Mouse (Mus musculus) T-helper 17 cell (primary cell): ENCODE results near the gene Nudt22.

ENCODE experiments used
- in situ Hi-C, 2 experiments: fragments of 300-600 bp; cut with MboI, MseI; formaldehyde crosslinking; loops; 1 replicate in 1 of 2; 2 replicates in 1 of 2; pipeline ENCODE4 v1.15.1; 2025; ENCODE audit warnings: high pct_unique_total_duplicates in 2 of 2

Nudt22 gene

DNA sequence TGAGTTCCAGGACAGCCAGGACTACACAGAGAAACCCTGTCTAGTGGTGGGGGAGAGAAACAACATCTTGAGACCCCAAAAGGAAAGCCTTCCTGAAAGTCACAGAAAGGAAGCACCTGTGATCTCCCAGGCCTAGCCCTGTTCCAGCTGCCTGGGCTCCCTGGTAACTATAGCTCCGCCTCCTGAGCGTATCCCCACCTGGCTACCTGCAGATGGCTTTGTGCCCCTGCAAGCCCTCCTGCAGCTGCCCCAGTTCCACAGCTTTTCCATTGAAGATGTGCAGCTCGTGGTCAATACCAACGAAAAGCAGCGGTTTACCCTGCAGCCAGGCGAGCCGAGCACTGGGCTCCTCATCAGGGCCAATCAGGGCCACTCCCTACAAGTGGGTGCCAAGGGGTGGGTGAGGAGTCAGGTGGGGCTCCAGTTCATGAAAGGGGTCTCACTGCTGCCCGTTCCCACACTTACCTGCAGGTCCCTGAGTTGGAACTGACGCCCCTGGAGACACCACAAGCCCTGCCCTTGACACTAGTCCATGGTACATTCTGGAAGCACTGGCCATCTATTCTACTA, 1.9 kb upstream of the Nudt22 start:
- in situ Hi-C loops: loop anchor here in 1 of 2 experiments (25.0 kb wide), 1 partner anchor 1914 kb away; the partner anchor contains the start of gene B3gat3

GRCm38 (mm10) chr19:6995255-6995991, 494 bp downstream of the Nudt22 start:
- in situ Hi-C loops: loop anchor here in 1 of 2 experiments (25.0 kb wide), 1 partner anchor 1917 kb away; the partner anchor contains the start of gene B3gat3

DNA sequence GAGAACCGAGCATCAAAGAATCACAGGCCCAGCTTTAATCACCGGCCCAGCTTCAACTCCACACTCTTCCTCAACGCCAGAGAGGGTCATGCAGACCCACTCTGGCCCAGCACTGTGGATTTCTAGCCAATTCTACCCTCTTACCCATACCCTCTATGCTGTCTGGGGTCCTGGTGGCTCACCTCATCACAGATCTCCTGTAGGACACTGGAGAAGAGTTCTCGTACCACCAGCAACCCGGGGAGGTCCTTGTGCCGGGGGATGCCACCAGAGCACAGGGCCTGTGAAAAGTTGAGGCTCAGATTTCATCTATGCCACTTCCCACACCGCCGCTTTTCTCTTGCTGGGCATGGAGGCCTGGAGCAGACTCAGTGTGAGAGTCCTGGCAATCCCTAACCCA, 1.4 kb downstream of the Nudt22 start:
- in situ Hi-C loops: loop anchor here in 1 of 2 experiments (25.0 kb wide), 1 partner anchor 1918 kb away; the partner anchor contains the start of gene B3gat3

DNA sequence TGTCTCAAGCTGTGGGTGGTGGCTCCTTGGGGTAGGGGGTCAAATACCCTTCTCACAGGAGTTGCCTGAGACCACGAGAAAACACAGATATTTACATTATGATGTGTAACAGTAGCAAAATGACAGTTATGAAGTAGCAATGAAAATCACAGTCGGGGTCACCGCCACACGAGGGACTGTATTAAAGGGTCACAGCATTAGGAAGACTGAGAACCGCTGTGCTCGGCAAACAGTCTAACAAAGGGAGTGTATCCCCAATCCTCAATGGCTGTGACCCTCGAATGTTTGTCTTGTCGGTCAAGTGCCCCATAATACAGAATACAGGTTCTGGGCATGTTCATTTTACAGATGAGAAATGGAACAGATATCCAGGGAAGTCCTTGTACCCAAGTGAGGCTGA, 1.9 kb downstream of the Nudt22 start:
- in situ Hi-C loops: loop anchor here in 1 of 2 experiments (25.0 kb wide), 1 partner anchor 1918 kb away; the partner anchor contains the start of gene B3gat3

DNA sequence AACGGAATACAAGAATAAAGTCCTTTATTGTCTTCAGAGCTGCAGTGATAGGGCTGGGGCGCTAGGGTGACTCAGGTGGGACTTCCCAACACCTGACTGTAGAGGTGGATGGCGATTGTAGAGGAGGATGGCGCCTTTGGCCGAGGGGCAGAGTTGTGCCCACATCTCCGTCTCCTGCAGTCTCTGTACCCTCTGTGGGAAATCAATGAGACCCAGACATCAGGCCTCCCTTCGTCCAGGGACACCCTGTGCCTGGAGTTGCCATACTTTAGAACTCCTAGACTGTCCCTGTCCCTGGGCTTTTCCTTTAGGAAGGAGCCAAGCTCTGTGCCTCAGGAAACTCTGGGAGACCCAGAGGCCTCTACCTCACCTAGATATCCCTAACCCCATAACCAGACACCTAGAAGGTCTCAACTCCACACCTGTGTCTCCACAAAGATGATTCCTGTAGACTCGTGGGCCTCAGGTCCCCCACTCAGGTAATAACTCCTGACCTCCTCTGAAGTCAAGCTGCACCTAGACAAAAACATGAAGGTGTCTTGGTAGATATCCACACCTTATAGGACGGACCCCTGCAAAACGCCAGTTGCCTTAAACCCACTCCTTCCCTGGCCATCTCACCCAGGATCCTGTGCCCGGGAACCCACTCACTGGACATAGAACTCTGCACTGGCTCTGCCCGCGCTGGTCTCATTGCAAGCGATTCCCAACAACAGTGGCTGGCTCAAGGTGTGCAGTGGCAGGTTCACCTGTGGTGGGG, 2.7 kb downstream of the Nudt22 start:
- in situ Hi-C loops: loop anchor here in 1 of 2 experiments (25.0 kb wide), 1 partner anchor 1919 kb away; the partner anchor contains the start of gene B3gat3

DNA sequence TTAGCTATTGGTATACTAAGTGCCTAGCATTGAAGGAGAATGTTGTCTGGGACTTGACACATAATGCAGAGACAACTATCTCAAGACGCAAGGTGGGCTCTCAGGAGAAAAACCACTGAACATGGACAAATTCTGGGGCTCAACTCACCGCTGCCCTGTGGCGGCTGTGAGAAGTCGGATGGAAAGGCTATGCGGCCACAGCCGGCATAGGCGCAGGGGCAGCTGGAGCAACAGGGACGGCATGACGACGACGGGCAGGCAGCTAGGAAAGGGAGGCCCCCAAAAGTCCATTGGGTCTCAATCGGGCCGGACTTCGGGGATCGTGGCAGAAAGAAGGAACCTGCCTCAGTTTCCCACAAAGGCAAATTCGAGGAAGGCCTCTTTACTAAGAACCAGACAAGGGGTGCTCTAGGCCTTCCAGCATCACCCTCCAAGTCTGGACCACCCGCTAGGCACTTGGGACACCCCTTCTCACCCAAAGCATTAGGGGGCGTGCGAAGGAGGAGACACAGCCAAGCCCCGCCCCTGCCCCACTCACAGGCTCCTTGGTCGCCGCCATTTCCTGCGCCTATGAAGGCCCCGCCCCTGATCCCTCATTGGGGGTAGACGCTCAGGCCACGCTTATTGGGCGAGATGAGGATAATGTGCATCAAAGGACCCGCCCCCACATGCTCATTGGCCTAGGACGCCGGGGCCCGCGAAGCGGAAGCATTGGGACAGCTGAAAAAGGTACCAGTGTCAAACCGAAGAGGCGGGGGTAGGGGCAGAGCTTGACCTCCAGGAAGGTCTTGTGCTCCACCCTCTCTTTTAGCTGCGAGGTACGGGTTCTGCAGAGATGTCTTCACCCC, 3.7 kb downstream of the Nudt22 start, which contains the start of gene Dnajc4:
Dnajc4 (minus strand) TSS at position 562 of the 848 bp plus-strand sequence.
- in situ Hi-C loops: loop anchor here in 1 of 2 experiments (25.0 kb wide), 1 partner anchor 1920 kb away; the partner anchor contains the start of gene B3gat3

DNA sequence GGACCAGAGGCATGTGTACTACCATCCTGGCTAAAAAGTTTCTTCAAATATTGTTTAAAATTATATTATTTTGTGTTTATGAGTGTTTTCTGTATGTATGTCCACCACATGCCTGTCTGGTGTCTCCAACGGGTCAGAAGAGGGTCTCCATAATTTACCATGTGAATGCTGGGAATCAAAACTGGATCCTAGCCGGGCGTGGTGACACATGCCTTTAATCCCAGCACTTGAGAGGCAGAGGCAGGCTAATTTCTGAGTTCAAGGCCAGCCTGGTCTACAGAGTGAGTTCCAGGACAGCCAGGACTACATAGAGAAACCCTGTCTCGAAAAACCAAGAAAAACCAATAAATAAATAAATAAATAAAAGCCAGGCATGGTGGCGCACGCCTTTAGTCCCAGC, 4.8 kb downstream of the Nudt22 start:
- in situ Hi-C loops: loop anchor here in 1 of 2 experiments (25.0 kb wide), 1 partner anchor 1921 kb away; the partner anchor contains the start of gene B3gat3

GRCm38 (mm10) chr19:6990712-6991111, 5.2 kb downstream of the Nudt22 start:
- in situ Hi-C loops: loop anchor here in 1 of 2 experiments (25.0 kb wide), 1 partner anchor 1922 kb away; the partner anchor contains the start of gene B3gat3

GRCm38 (mm10) chr19:6989251-6989650, 6.7 kb downstream of the Nudt22 start:
- in situ Hi-C loops: loop anchor here in 1 of 2 experiments (25.0 kb wide), 1 partner anchor 1923 kb away; the partner anchor contains the start of gene B3gat3

- in situ Hi-C loops: loop anchor here in 1 of 2 experiments (25.0 kb wide), 1 partner anchor 1924 kb away; the partner anchor contains the start of gene B3gat3
These were observed 8.0 kb downstream of the Nudt22 start for GRCm38 (mm10) chr19:6987904-6988285.

DNA sequence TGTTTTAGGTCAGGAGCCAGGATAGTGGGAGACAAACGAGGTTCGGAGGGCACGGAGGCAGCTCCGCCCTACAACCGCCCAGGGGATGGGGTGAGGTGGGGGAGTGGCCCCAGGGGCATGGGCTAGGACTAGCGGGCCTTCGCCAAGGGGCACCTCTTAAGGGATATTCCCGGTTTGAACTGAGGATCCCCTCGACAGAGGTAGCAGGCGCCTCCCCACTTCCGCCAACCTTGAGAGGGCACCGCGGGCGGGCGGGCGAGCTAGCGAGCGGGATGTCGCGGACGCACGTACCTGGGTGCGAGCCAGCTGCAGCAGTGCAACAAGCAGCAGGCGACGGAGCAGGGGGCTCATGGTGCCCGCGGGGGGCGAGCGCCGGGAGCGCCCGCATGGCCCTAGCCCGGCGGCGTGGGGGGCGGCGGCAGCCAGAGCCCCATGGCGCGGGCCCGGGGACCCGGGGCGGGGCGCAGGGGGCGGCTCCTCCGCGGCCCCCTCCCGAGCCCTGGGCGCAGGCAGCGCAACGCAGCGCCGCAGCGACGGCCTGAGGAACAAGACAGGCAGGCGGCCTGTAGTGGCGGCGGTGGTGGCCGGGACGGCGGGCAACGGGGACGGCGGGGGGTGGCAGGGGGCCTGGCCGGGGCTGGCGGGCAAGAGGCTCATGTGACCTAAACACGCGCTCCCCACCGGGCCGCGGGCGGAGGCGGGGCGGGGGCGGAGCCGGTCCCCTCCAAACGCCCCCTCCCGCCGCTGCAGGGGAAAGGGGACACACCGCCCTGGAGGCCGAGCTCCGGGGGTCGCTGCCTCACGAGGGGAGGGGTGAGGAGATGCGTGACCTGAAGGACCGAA, 8.6 kb downstream of the Nudt22 start, which contains the start of gene Vegfb:
Vegfb (minus strand) TSS at position 591 of the 843 bp plus-strand sequence.
- in situ Hi-C loops: loop anchor here in 1 of 2 experiments (25.0 kb wide), 1 partner anchor 1925 kb away; the partner anchor contains the start of gene B3gat3

GRCm38 (mm10) chr19:6985951-6986708, 9.8 kb downstream of the Nudt22 start:
- in situ Hi-C loops: loop anchor here in 1 of 2 experiments (25.0 kb wide), 1 partner anchor 1926 kb away; the partner anchor contains the start of gene B3gat3

DNA sequence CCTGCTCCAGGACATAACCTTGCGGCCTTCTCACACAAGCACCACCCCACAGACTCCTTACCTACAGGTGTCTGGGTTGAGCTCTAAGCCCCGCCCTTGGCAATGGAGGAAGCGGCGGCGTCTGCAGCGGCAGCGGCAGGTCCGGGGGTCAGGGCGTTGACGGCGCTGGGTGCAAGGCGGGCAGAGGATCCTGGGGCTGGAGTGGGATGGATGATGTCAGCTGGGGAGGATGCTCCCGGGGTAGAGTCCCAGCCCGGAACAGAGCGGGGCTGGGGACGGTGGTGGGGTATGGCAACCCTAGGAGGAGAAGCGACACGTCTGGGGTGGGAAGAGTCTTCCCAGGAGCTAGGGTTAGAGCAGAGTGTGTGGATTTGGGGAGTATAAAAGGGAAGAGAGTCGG, 10.6 kb downstream of the Nudt22 start:
- in situ Hi-C loops: loop anchor here in 1 of 2 experiments (25.0 kb wide), 1 partner anchor 1927 kb away; the partner anchor contains the start of gene B3gat3

- in situ Hi-C loops: loop anchor here in 1 of 2 experiments (25.0 kb wide), 1 partner anchor 1929 kb away; the partner anchor contains the start of gene B3gat3
These were observed 12.3 kb downstream of the Nudt22 start for GRCm38 (mm10) chr19:6983621-6984020.

GRCm38 (mm10) chr19:6981465-6981864, 14.5 kb downstream of the Nudt22 start:
- in situ Hi-C loops: loop anchor here in 1 of 2 experiments (25.0 kb wide), 1 partner anchor 1931 kb away; the partner anchor contains the start of gene B3gat3

DNA sequence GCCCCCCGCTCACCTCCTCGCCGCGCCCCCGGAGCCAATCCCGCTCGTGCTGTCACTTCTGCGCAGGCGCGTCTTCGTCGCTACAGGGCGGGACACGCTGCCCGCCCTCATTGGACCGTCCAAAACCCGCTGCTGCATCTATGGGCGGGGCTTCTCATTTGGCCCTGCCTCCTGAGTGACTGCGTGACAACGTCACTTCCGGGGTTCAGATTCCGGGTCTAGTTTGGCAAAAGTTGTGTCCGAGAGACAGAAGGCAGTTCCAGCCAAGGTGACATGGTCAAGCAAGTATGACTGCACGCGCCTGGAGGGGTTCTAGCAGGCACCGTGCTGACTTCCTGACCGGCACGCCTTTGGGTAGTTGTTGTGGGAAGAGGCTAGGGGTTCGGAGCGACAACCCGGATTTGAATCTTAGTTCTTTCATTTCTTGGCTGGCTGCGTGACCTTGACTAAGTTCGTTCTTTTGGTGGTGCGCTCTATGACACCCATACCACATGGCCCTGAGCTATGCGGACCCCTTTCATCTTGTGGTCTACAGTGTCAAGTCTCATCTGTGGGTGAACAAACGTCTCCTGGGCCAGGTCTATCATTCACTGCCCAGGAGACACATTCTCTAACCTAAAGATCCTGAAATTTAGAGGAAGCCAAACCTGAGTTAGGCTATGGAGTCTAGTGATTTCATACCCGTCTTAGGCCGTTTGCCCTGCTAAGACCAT, 15.4 kb downstream of the Nudt22 start, which contains the start of gene Fkbp2:
Fkbp2 (minus strand) TSS at position 121 of the 713 bp plus-strand sequence.
- in situ Hi-C loops: loop anchor here in 1 of 2 experiments (25.0 kb wide), 1 partner anchor 1932 kb away; the partner anchor contains the start of gene B3gat3
